Mouse (Mus musculus): ENCODE results near the gene Lrmda. TPM values are rescaled to one million over a fixed set of nuclear protein-coding genes. Genes with fewer than 3 reads are reported as not detected.

Lrmda gene
- total and polyA plus RNA-seq, 3 experiments: 5.1 to 5.9 TPM; not detected in 1

- H3K9me3 ChIP-seq (replicated peaks; ENCODE audit: insufficient read depth, low read length): no peaks in the 10 kb centered on the region
- peaks cover 0 to 19% of the 10 kb centered on the region in 2 experiments; a peak in 2 of 4 replicates for H3K36me3 ChIP-seq (ENCODE audit: control insufficient read depth in 1 of 2, insufficient read depth in 2 of 2, low read length in 2 of 2)
- H3K79me2 ChIP-seq (ENCODE audit: control insufficient read depth, insufficient read depth, low read length, poor library complexity): no peaks in the 10 kb centered on the region
- no peak overlapping the region for H3K4me3 ChIP-seq (ENCODE audit: control insufficient read depth in 1 of 2, insufficient read depth in 1 of 2, low read depth in 2 of 2, low read length in 2 of 2)
- H3K4me1 ChIP-seq (ENCODE audit: control insufficient read depth in 1 of 2, insufficient read depth in 2 of 2, low read length in 2 of 2): peaks cover 6 to 26% of the 10 kb centered on the region in 2 experiments
- peak; percentile 73 for TF ChIP-seq MAFK (IDR thresholded peaks at IDR 0.05; ENCODE audit: borderline replicate concordance, low read depth, low read length)
- TF ChIP-seq GATA1 (IDR thresholded peaks at IDR 0.05; ENCODE audit: low read depth, low read length): peak; percentile 71
- peak; percentile 65; the same call in 1 of the 2 replicates for TF ChIP-seq ETS1 (IDR thresholded peaks at IDR 0.05; ENCODE audit: low read depth, low read length)
- TF ChIP-seq RCOR1 (IDR thresholded peaks at IDR 0.05; ENCODE audit: low read depth, low read length): 0 out of 2 replicates have a peak, but pooled peaks have one; percentile 15
- peak; percentile 71 to 74 for TF ChIP-seq EP300 (IDR thresholded peaks at IDR 0.05; ENCODE audit: low read depth in 1 of 2, low read length in 2 of 2)
- no peak for TF ChIP-seq ELF1 (IDR thresholded peaks at IDR 0.05; ENCODE audit: low read depth, low read length)
- no peak for TF ChIP-seq TBP (IDR thresholded peaks at IDR 0.05; ENCODE audit: low read depth, low read length)
- peak; percentile 68 for TF ChIP-seq TCF12 (IDR thresholded peaks at IDR 0.05; ENCODE audit: low read depth, low read length)
- TF ChIP-seq ZKSCAN1 (IDR thresholded peaks at IDR 0.05; ENCODE audit: low read depth, low read length): no peak
- no peak for TF ChIP-seq MEF2A (IDR thresholded peaks at IDR 0.05; ENCODE audit: extremely low read depth, insufficient replicate concordance, low read depth, low read length, poor library complexity, severe bottlenecking)
- TF ChIP-seq MAZ (IDR thresholded peaks at IDR 0.05; ENCODE audit: low read depth, low read length): peak; percentile 91
- no peak for TF ChIP-seq MYC (IDR thresholded peaks at IDR 0.05; ENCODE audit: low read depth, low read length)
- peak; percentile 69 for TF ChIP-seq TAL1 (IDR thresholded peaks at IDR 0.05; ENCODE audit: low read length)
- H3K9ac ChIP-seq (ENCODE audit: control insufficient read depth, low read depth, low read length, poor library complexity, severe bottlenecking): no peak overlapping the region
- peak; percentile 64 for DNase-seq (ENCODE audit: low read depth, low spot score)
- no peaks in the 10 kb centered on the region for H3K27me3 ChIP-seq (ENCODE audit: control insufficient read depth in 1 of 2, insufficient read depth in 2 of 2, low read length in 2 of 2)
- H3K27ac ChIP-seq (ENCODE audit: control insufficient read depth, low read depth, low read length): no peak overlapping the region
Measured at GRCm38 (mm10) chr14:22712388-22712787, 692.9 kb downstream of the Lrmda start.

DNA sequence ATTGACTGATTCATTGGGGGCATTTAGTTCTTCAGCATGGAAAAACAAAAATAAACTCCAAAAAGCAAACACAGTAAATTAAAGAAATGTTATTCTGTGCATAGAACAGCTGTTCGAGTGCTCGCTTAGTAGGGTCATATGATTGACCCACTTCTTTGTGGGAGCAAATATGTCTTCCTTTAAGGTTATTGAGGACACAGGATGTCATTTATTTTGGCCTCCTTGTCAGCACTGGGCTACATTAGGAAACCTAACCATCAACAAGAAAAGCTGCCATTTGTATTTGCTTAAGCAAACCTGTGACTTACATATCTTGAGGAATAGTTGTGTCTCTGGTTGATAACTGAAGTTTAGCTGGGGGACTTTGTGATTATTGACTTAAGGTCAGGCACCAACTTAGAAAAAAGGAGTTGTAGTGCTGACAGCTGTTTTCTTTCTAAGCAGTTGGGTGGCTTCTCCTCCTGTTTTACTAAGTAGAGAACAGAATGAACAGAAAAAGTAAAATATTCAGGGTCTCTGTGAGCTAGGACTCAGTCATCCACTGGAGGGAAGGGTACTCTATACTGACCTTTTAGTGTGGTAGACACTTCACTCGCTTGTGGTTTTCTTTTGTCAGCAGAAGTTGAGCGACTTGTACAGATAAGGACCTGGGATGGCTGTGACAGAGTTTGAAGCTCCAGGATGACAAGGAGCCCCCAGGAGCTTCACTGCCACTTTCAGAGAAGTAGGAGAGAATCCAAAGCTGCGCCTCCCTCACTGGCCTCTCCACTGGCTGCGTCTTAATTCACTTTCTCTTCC lies 696.3 kb downstream of the Lrmda start:
- peak overlapping the region; percentile 31; the same call in 1 of the 2 replicates for H3K27ac ChIP-seq (ENCODE audit: control insufficient read depth, low read depth, low read length)
- DNase-seq (ENCODE audit: low read depth, low spot score): peak; percentile 75
- H3K4me1 ChIP-seq (ENCODE audit: control insufficient read depth in 1 of 2, insufficient read depth in 2 of 2, low read length in 2 of 2): peaks cover 6 to 28% of the 10 kb centered on the region in 2 experiments
- no peaks in the 10 kb centered on the region for H3K79me2 ChIP-seq (ENCODE audit: control insufficient read depth, insufficient read depth, low read length, poor library complexity)
- H3K9me3 ChIP-seq (replicated peaks; ENCODE audit: insufficient read depth, low read length): no peaks in the 10 kb centered on the region
- H3K4me3 ChIP-seq (ENCODE audit: control insufficient read depth in 1 of 2, insufficient read depth in 1 of 2, low read depth in 2 of 2, low read length in 2 of 2): no peak overlapping the region
- H3K36me3 ChIP-seq (ENCODE audit: control insufficient read depth in 1 of 2, insufficient read depth in 2 of 2, low read length in 2 of 2): peaks cover 0 to 27% of the 10 kb centered on the region in 2 experiments; a peak in 2 of 4 replicates
- no peak overlapping the region for H3K9ac ChIP-seq (ENCODE audit: control insufficient read depth, low read depth, low read length, poor library complexity, severe bottlenecking)
- TF ChIP-seq USF1 (IDR thresholded peaks at IDR 0.05; ENCODE audit: low read depth, low read length) (no peak), UBTF (IDR thresholded peaks at IDR 0.05; ENCODE audit: borderline replicate concordance, insufficient read depth, low read depth, low read length) (no peak), MEF2A (IDR thresholded peaks at IDR 0.05; ENCODE audit: extremely low read depth, insufficient replicate concordance, low read depth, low read length, poor library complexity, severe bottlenecking) (no peak), MAZ (IDR thresholded peaks at IDR 0.05; ENCODE audit: low read depth, low read length) (no peak), GABPA (IDR thresholded peaks at IDR 0.05; ENCODE audit: low read depth, low read length) (no peak), MYB (IDR thresholded peaks at IDR 0.05; ENCODE audit: low read depth, low read length) (no peak), TAL1 (IDR thresholded peaks at IDR 0.05; ENCODE audit: low read length) (peak; percentile 9; the same call in 1 of the 2 replicates), GATA1 (IDR thresholded peaks at IDR 0.05; ENCODE audit: low read depth, low read length) (peak; percentile 66; the same call in 1 of the 2 replicates), NRF1 (IDR thresholded peaks at IDR 0.05; ENCODE audit: insufficient read depth, low read depth, low read length, poor library complexity, severe bottlenecking) (no peak), POLR2A (IDR thresholded peaks at IDR 0.05; ENCODE audit: control insufficient read depth in 1 of 2, insufficient read depth in 1 of 2, low read depth in 1 of 2, low read length in 2 of 2, poor library complexity in 1 of 2) (no peak), TBP (IDR thresholded peaks at IDR 0.05; ENCODE audit: low read depth, low read length) (0 out of 2 replicates have a peak, but pooled peaks have one; percentile 15), RAD21 (IDR thresholded peaks at IDR 0.05; ENCODE audit: low read depth, low read length) (no peak), CTCF (IDR thresholded peaks at IDR 0.05 in 2 of 3, conservative IDR thresholded peaks at IDR 0.05 in 1 of 3; ENCODE audit: control insufficient read depth in 1 of 3, insufficient read depth in 1 of 3, low read depth in 2 of 3, low read length in 3 of 3, poor library complexity in 1 of 3, severe bottlenecking in 1 of 3) (no peak), MAFK (IDR thresholded peaks at IDR 0.05; ENCODE audit: borderline replicate concordance, low read depth, low read length) (no peak), E2F4 (IDR thresholded peaks at IDR 0.05; ENCODE audit: borderline replicate concordance, low read depth, low read length) (no peak), MAX (IDR thresholded peaks at IDR 0.05; ENCODE audit: low read length) (no peak), MXI1 (IDR thresholded peaks at IDR 0.05; ENCODE audit: low read depth, low read length) (no peak), TCF12 (IDR thresholded peaks at IDR 0.05; ENCODE audit: low read depth, low read length) (no peak), EP300 (IDR thresholded peaks at IDR 0.05; ENCODE audit: low read depth in 1 of 2, low read length in 2 of 2) (peak; percentile 20 to 56; a peak in 1 of 4 replicates), POLR2AphosphoS2 (IDR thresholded peaks at IDR 0.05; ENCODE audit: low read length) (no peak), RCOR1 (IDR thresholded peaks at IDR 0.05; ENCODE audit: low read depth, low read length) (no peak)
- no peaks in the 10 kb centered on the region for H3K27me3 ChIP-seq (ENCODE audit: control insufficient read depth in 1 of 2, insufficient read depth in 2 of 2, low read length in 2 of 2)
